Mouse (Mus musculus) midbrain, embryonic 16.5 days (tissue): ENCODE data around the gene Pigr. TPM values are rescaled to one million over a fixed set of nuclear protein-coding genes. Genes with fewer than 3 reads are reported as not detected.

ENCODE experiments used
- ATAC-seq: fragments of 200-750 bp; cut with Nextera tagmentation; 2 replicates; pipeline ENCODE4 v1.8.0; 2017; ENCODE audit warnings: moderate TSS enrichment
- H3K27ac ChIP-seq: fragments of 300-500 bp; sonication (generic); 2 replicates; pipeline ENCODE4 v1.5.1; 2014; ENCODE audit warnings: mild to moderate bottlenecking, low read length, mixed read lengths
- H3K27me3 ChIP-seq: fragments of 300-500 bp; sonication (generic); 2 replicates; pipeline ENCODE4 v1.6.1; 2014; ENCODE audit warnings: low read depth, low read length, mixed read lengths; ENCODE audit not compliant: control insufficient read depth, insufficient read depth
- H3K36me3 ChIP-seq: fragments of 300-500 bp; sonication (generic); 2 replicates; pipeline ENCODE4 v1.6.1; 2014; ENCODE audit warnings: mild to moderate bottlenecking, low read length, moderate library complexity, mixed read lengths; ENCODE audit not compliant: control insufficient read depth, insufficient read depth
- H3K4me1 ChIP-seq: fragments of 300-500 bp; sonication (generic); 2 replicates; pipeline ENCODE4 v1.6.1; 2014; ENCODE audit warnings: mild to moderate bottlenecking, low read length, mixed read lengths; ENCODE audit not compliant: control insufficient read depth, insufficient read depth
- H3K4me2 ChIP-seq: fragments of 300-500 bp; sonication (generic); 2 replicates; pipeline ENCODE4 v1.6.1; 2014; ENCODE audit warnings: mild to moderate bottlenecking, low read length, mixed read lengths
- H3K4me3 ChIP-seq: fragments of 300-500 bp; sonication (generic); 2 replicates; pipeline ENCODE4 v1.5.1; 2014; ENCODE audit warnings: low read depth, mild to moderate bottlenecking, low read length, moderate library complexity, mixed read lengths
- H3K9ac ChIP-seq: fragments of 300-500 bp; sonication (generic); 2 replicates; pipeline ENCODE4 v1.6.1; 2014; ENCODE audit warnings: low read depth, low read length, mixed read lengths
- H3K9me3 ChIP-seq: fragments of 300-500 bp; sonication (generic); replicated peaks from 2 replicates; pipeline ENCODE4 v1.6.1; 2014; ENCODE audit warnings: mild to moderate bottlenecking, low read length, mixed read lengths; ENCODE audit not compliant: control insufficient read depth, poor library complexity, severe bottlenecking
- WGBS: fragments of 180-500 bp; shearing (Covaris S2); extraction: QIAGEN DNeasy Blood & Tissue Kit; methylation state at CpG from one replicate; pipeline ENCODE4 v1.1.7; 2014; 5-methylcytosine and 5-hydroxymethylcytosine counted together
- polyA plus RNA-seq: library from polyadenylated mRNA; unstranded; fragments of >200 nt; fragmentation: Nextera tagmentation; extraction: Ambion mirVana; gene quantifications from 2 replicates; pipeline ENCODE4 v1.2.1, GENCODE M21; 2015

Gene Pigr
- polyA plus RNA-seq, 1 experiment from 2014 or later: not detected

- Histone ChIP-seq H3K27ac (no peak overlapping the region), H3K27me3 (no peaks in the 10 kb centered on the region), H3K4me2 (no peak overlapping the region), H3K4me3 (no peak overlapping the region), H3K4me1 (no peaks in the 10 kb centered on the region), H3K9me3 (no peaks in the 10 kb centered on the region), H3K36me3 (no peaks in the 10 kb centered on the region), H3K9ac (no peak overlapping the region)
- ATAC-seq: no peak
- WGBS: 88% methylated on average over 7 of the region's 7 CpGs
Measured at GRCm38 (mm10) chr1:130841621-130842020, 15.1 kb downstream of the Pigr start.

DNA sequence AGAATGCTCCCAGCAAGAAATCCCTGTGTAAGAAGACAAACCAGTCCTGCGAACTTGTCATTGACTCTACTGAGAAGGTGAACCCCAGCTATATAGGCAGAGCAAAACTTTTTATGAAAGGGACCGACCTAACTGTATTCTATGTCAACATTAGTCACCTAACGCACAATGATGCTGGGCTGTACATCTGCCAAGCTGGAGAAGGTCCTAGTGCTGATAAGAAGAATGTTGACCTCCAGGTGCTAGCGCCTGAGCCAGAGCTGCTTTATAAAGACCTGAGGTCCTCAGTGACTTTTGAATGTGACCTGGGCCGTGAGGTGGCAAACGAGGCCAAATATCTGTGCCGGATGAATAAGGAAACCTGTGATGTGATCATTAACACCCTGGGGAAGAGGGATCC, 18.0 kb downstream of the Pigr start:
- Histone ChIP-seq H3K27ac (no peak overlapping the region), H3K9me3 (no peaks in the 10 kb centered on the region), H3K4me3 (no peak overlapping the region), H3K9ac (no peak overlapping the region), H3K27me3 (no peaks in the 10 kb centered on the region), H3K4me1 (no peaks in the 10 kb centered on the region), H3K36me3 (no peaks in the 10 kb centered on the region), H3K4me2 (no peak overlapping the region)
- WGBS: 89% methylated on average over 7 of the region's 7 CpGs
- ATAC-seq: no peak

- 90% methylated on average over 10 of the region's 10 CpGs for WGBS
- Histone ChIP-seq H3K4me1 (no peaks in the 10 kb centered on the region), H3K27me3 (no peaks in the 10 kb centered on the region), H3K36me3 (no peaks in the 10 kb centered on the region), H3K9ac (no peak overlapping the region), H3K27ac (no peak overlapping the region), H3K4me2 (no peak overlapping the region), H3K4me3 (no peak overlapping the region), H3K9me3 (no peaks in the 10 kb centered on the region)
- no peak for ATAC-seq
Measured at GRCm38 (mm10) chr1:130849530-130850214, 23.2 kb downstream of the Pigr start.

DNA sequence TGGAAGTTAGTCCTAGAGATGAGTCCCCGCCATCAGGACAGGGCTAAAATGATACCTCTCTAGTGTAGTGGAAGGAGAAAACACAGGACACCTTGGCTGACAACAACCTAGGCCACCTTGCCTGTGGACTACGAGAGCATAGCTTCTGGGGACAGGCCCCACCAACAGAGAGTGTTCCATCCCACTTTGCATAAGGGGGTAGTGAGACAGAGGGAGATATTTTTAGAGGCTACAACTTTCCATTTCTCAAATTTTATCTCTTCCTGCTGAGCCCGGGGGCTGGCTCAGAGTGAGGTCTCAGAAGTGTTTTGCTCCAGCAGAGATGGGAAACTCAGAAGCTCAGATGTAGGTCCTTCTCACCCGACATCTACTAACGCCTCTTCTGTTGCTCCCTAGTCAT, 23.9 kb downstream of the Pigr start:
- H3K4me2 ChIP-seq: no peak overlapping the region
- ATAC-seq: no peak
- no peak overlapping the region for H3K9ac ChIP-seq
- no peaks in the 10 kb centered on the region for H3K27me3 ChIP-seq
- H3K4me1 ChIP-seq: no peaks in the 10 kb centered on the region
- H3K27ac ChIP-seq: no peak overlapping the region
- H3K9me3 ChIP-seq: no peaks in the 10 kb centered on the region
- H3K4me3 ChIP-seq: no peak overlapping the region
- H3K36me3 ChIP-seq: no peaks in the 10 kb centered on the region
- 89% methylated on average over 5 of the region's 5 CpGs for WGBS

DNA sequence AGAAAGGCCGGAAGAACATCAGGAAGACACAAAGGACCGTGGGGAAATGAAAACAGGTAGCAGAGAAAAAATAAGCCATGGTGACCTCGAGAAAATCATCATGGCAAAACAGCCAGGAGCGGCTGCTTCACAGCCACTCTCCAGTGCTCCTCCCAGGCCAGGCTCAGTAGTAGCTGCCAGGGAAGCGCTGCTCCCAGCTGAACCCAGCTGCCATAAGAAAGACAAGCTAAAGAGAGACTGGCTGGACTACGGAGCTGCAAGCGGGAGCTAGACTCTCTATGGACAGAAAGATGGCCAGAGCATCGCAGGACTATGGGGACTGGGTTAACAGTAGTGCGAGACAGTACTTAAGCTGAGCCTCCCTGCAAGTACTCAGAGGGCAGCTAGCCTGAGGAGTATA, 28.3 kb downstream of the Pigr start:
- Histone ChIP-seq H3K36me3 (no peaks in the 10 kb centered on the region), H3K27me3 (no peaks in the 10 kb centered on the region), H3K4me3 (no peak overlapping the region), H3K4me2 (no peak overlapping the region), H3K27ac (no peak overlapping the region), H3K9ac (no peak overlapping the region), H3K4me1 (no peaks in the 10 kb centered on the region), H3K9me3 (no peaks in the 10 kb centered on the region)
- 78% methylated on average over 9 of the region's 9 CpGs for WGBS
- ATAC-seq: no peak

GRCm38 (mm10) chr1:130855723-130856122, 29.2 kb downstream of the Pigr start:
- H3K4me3 ChIP-seq: no peak overlapping the region
- WGBS: 85% methylated on average over 2 of the region's 2 CpGs
- no peak for ATAC-seq
- no peaks in the 10 kb centered on the region for H3K9me3 ChIP-seq
- H3K4me1 ChIP-seq: no peaks in the 10 kb centered on the region
- no peaks in the 10 kb centered on the region for H3K27me3 ChIP-seq
- no peak overlapping the region for H3K27ac ChIP-seq
- H3K4me2 ChIP-seq: no peak overlapping the region
- no peak overlapping the region for H3K9ac ChIP-seq
- H3K36me3 ChIP-seq: no peaks in the 10 kb centered on the region

DNA sequence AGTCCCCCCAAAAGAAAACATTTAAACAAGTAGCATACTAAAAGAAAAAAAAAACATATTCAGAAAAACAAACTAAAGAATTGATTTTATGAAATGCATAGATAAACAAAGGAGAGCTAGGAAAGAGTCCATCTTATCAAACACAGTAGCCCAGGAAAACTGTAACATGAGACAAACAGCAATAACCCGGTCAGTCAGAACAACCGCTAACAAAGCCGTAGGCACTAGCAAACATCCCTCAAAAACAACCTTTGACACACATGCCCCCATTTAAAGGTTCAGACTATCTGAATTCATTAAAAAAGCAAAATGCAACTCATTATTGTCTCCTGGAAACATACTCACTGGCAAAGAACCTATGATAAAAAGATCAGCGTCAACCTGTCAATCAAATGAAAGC, 31.0 kb downstream of the Pigr start:
- Histone ChIP-seq H3K9me3 (no peaks in the 10 kb centered on the region), H3K36me3 (no peaks in the 10 kb centered on the region), H3K27ac (no peak overlapping the region), H3K27me3 (no peaks in the 10 kb centered on the region), H3K4me1 (no peaks in the 10 kb centered on the region), H3K4me3 (no peak overlapping the region), H3K9ac (no peak overlapping the region), H3K4me2 (no peak overlapping the region)
- WGBS: 88% methylated on average over 4 of the region's 4 CpGs
- ATAC-seq: no peak

- no peak overlapping the region for H3K27ac ChIP-seq
- H3K9ac ChIP-seq: no peak overlapping the region
- H3K36me3 ChIP-seq: no peaks in the 10 kb centered on the region
- no peak overlapping the region for H3K4me3 ChIP-seq
- no peak overlapping the region for H3K4me2 ChIP-seq
- WGBS: 95% methylated on average over 4 of the region's 4 CpGs
- H3K4me1 ChIP-seq: no peaks in the 10 kb centered on the region
- no peaks in the 10 kb centered on the region for H3K27me3 ChIP-seq
- no peak for ATAC-seq
- no peaks in the 10 kb centered on the region for H3K9me3 ChIP-seq
Measured at GRCm38 (mm10) chr1:130864238-130864637, 37.8 kb downstream of the Pigr start.

DNA sequence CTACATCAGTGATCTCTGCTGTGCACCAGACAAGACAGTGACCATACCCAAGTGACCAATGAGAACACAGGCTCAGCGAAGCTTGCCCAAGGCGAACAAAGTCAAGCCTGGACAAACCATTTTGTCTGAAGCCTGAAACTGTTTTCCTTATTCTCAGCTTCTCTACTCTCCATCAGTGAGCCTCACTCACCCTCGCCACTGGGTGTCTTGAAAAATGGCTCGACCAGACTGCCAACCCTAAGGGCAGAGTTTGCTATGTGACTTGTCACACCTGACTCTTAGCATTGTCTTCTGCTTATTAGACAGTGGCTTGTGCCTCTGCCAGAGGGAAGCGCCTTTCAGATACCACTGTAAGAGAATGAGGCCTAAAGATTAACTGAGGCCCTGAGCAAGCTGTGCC, 38.3 kb downstream of the Pigr start:
- H3K36me3 ChIP-seq: no peaks in the 10 kb centered on the region
- no peak overlapping the region for H3K4me3 ChIP-seq
- H3K27ac ChIP-seq: no peak overlapping the region
- 83% methylated on average over 5 of the region's 5 CpGs for WGBS
- no peak overlapping the region for H3K4me2 ChIP-seq
- no peaks in the 10 kb centered on the region for H3K4me1 ChIP-seq
- no peak overlapping the region for H3K9ac ChIP-seq
- H3K27me3 ChIP-seq: no peaks in the 10 kb centered on the region
- no peak for ATAC-seq
- no peaks in the 10 kb centered on the region for H3K9me3 ChIP-seq
